Comparison of ENCODE assay signal across 8 mouse cellular contexts in genomic region chr5:123013599-123014315, GRCm38 (mm10). TPM values are rescaled to one million over a fixed set of nuclear protein-coding genes. Genes with fewer than 3 reads are reported as not detected.
DNase-seq lines count a peak whose midpoint lies in the region; ATAC-seq lines count a peak whose summit lies in the region.

No protein-coding gene starts in this region.

- peak; percentile 66 for DNase-seq in forebrain, embryonic 10.5 days (ENCODE audit: extremely low spot score, low spot score)
- DNase-seq in T-cell, adult 2 months (ENCODE audit: low spot score), result peak; percentile 72
- DNase-seq in gastrocnemius, postnatal 25 days, result peak; percentile 70
- peak; percentile 65 for DNase-seq in layer of hippocampus, adult 9-10 months (ENCODE audit: low spot score)
- DNase-seq in lung, postnatal 36 days, result peak; percentile 82
- DNase-seq in spleen, adult 12 weeks (ENCODE audit: low spot score), result peak; percentile 51

- H3K36me3 ChIP-seq in forebrain, embryonic 10.5 days (replicated peaks), result peaks cover 6% of the 10 kb centered on the region; the same call in 1 of the 2 replicates
- H3K36me3 ChIP-seq in forebrain, embryonic 16.5 days (ENCODE audit: control insufficient read depth, insufficient read depth), result no peaks in the 10 kb centered on the region

- no peak for ATAC-seq in forebrain, embryonic 16.5 days
- peak; percentile 50; the same call in 1 of the 2 replicates for ATAC-seq in common myeloid progenitor, adult 5-6 weeks (replicated peaks; ENCODE audit: low read depth, poor library complexity, severe bottlenecking)

- no peak overlapping the region for H3K4me3 ChIP-seq in forebrain, embryonic 10.5 days
- H3K4me3 ChIP-seq in forebrain, embryonic 16.5 days (replicated peaks; ENCODE audit: low read length), result no peak overlapping the region

- no peaks in the 10 kb centered on the region for H3K9me3 ChIP-seq in forebrain, embryonic 10.5 days
- no peaks in the 10 kb centered on the region for H3K9me3 ChIP-seq in forebrain, embryonic 16.5 days (ENCODE audit: control insufficient read depth, low read length)

- peaks cover 14% of the 10 kb centered on the region for H3K27me3 ChIP-seq in forebrain, embryonic 10.5 days (ENCODE audit: poor library complexity, severe bottlenecking)
- no peaks in the 10 kb centered on the region for H3K27me3 ChIP-seq in forebrain, embryonic 16.5 days (replicated peaks; ENCODE audit: control insufficient read depth, insufficient read depth, low read length)

- 62% methylated on average over 9 of the region's 9 CpGs for WGBS in forebrain, embryonic 10.5 days
- WGBS in forebrain, embryonic 16.5 days, result 49% methylated on average over 9 of the region's 9 CpGs

- H3K27ac ChIP-seq in forebrain, embryonic 10.5 days, result 0 out of 2 replicates have a peak overlapping the region, but pooled peaks have one; percentile 11
- no peak overlapping the region for H3K27ac ChIP-seq in forebrain, embryonic 16.5 days (ENCODE audit: low read length)

- peaks cover 50% of the 10 kb centered on the region for H3K4me1 ChIP-seq in forebrain, embryonic 10.5 days
- peaks cover 39% of the 10 kb centered on the region for H3K4me1 ChIP-seq in forebrain, embryonic 16.5 days (replicated peaks; ENCODE audit: control insufficient read depth, insufficient read depth, low read length)

- H3K9ac ChIP-seq in forebrain, embryonic 16.5 days (replicated peaks; ENCODE audit: low read depth, low read length), result no peak overlapping the region

- H3K4me2 ChIP-seq in forebrain, embryonic 16.5 days (ENCODE audit: low read length), result no peak overlapping the region

RNA-seq across cellular contexts. Expression of gene Orai1, which starts 1.1 kb away (rescaled TPM):
- 6.9 and 7.9 TPM in 2 replicates for polyA plus RNA-seq in forebrain, embryonic 10.5 days (2016; fragmentation: Nextera tagmentation; extraction: Ambion mirVana)
- polyA plus RNA-seq in forebrain, embryonic 16.5 days (2015; fragmentation: Nextera tagmentation; extraction: Ambion mirVana), result 13.0 and 13.8 TPM in 2 replicates
- total RNA-seq in common myeloid progenitor, adult 5-6 weeks (2017), result 10.6 and 13.0 TPM in 2 replicates
- total RNA-seq in gastrocnemius, postnatal 25 days (2021), result 10 to 100 TPM; 31.5 to 36.3 TPM

RNA-seq across cellular contexts. Expression of gene Kdm2b, which starts 24.1 kb away (rescaled TPM):
- polyA plus RNA-seq in forebrain, embryonic 10.5 days (2016; fragmentation: Nextera tagmentation; extraction: Ambion mirVana), result 83.3 and 83.4 TPM in 2 replicates
- 157 and 166 TPM in 2 replicates for polyA plus RNA-seq in forebrain, embryonic 16.5 days (2015; fragmentation: Nextera tagmentation; extraction: Ambion mirVana)
- total RNA-seq in common myeloid progenitor, adult 5-6 weeks (2017), result 60.6 and 72.8 TPM in 2 replicates
- 10 to 100 TPM; 12.8 to 14.3 TPM for total RNA-seq in gastrocnemius, postnatal 25 days (2021)

RNA-seq across cellular contexts. Expression of gene Morn3, which starts 33.1 kb away (rescaled TPM):
- polyA plus RNA-seq in forebrain, embryonic 10.5 days (2016; fragmentation: Nextera tagmentation; extraction: Ambion mirVana), result 0.26 and 0.33 TPM in 2 replicates
- polyA plus RNA-seq in forebrain, embryonic 16.5 days (2015; fragmentation: Nextera tagmentation; extraction: Ambion mirVana), result 1.7 TPM in 1 of 2 replicates, not detected in the other
- not detected in 2 replicates for total RNA-seq in common myeloid progenitor, adult 5-6 weeks (2017)
- not detected for total RNA-seq in gastrocnemius, postnatal 25 days (2021)

RNA-seq across cellular contexts. Expression of gene Tmem120b, which starts 54.5 kb away (rescaled TPM):
- polyA plus RNA-seq in forebrain, embryonic 10.5 days (2016; fragmentation: Nextera tagmentation; extraction: Ambion mirVana), result 8.3 and 10.4 TPM in 2 replicates
- polyA plus RNA-seq in forebrain, embryonic 16.5 days (2015; fragmentation: Nextera tagmentation; extraction: Ambion mirVana), result 18.6 and 19.3 TPM in 2 replicates
- 4.8 and 4.9 TPM in 2 replicates for total RNA-seq in common myeloid progenitor, adult 5-6 weeks (2017)
- total RNA-seq in gastrocnemius, postnatal 25 days (2021), result 10 to 100 TPM; 14.1 to 15.3 TPM
